Mouse (Mus musculus) heart, postnatal 0 days (tissue): ENCODE measurements around the gene 1700113H08Rik.

Experiments
- CTCF ChIP-seq: IDR thresholded peaks from 2 replicates; pipeline ENCODE4 v1.5.1; 2016; ENCODE audit warnings: antibody characterized with exemption, control low read depth, low read depth
- EP300 ChIP-seq: IDR thresholded peaks from 2 replicates; pipeline ENCODE4 v1.6.1; 2016; ENCODE audit warnings: antibody characterized with exemption, low read depth

- TF ChIP-seq CTCF (no peak), EP300 (no peak)
Measured at GRCm38 (mm10) chr10:87110909-87111308, 53.1 kb downstream of the 1700113H08Rik start.
